Mouse (Mus musculus): Measurements from ENCODE around the gene Gjc2. TPM values are rescaled to one million over a fixed set of nuclear protein-coding genes. Genes with fewer than 3 reads are reported as not detected.

Gene Gjc2
- polyA plus RNA-seq (2015; fragmentation: Nextera tagmentation; extraction: Ambion mirVana) = 0.14 and 0.17 TPM in 2 replicates

GRCm38 (mm10) chr11:59182864-59183331 is at the start of gene Gjc2:
Gjc2 (minus strand) TSS chr11:59183213.
- 0 out of 2 replicates have a peak within 1 kb of the TSS, but pooled peaks have one; percentile 39 for H3K9ac ChIP-seq

GRCm38 (mm10) chr11:59232797-59233196 is 49.8 kb upstream of the Gjc2 start:
- ATAC-seq (ENCODE audit: low FRiP score) = no peak
- H3K4me3 ChIP-seq = no peak overlapping the region
- no peak overlapping the region for H3K9ac ChIP-seq
- H3K27ac ChIP-seq = no peak overlapping the region
- no peak overlapping the region for H3K4me2 ChIP-seq
- peaks cover 7% of the 10 kb centered on the region for H3K4me1 ChIP-seq (replicated peaks)
- 63% methylated on average over 2 of the region's 2 CpGs for WGBS
- no peaks in the 10 kb centered on the region for H3K9me3 ChIP-seq
- H3K36me3 ChIP-seq = no peaks in the 10 kb centered on the region
- 0 out of 2 replicates have a peak, but pooled peaks cover 7% of the 10 kb centered on the region for H3K27me3 ChIP-seq

More at GRCm38 (mm10) chr11:59182864-59183331, at the start of gene Gjc2:
- Histone ChIP-seq H3K4me1 (replicated peaks) (peaks cover 4% of the 10 kb centered on the region; the same call in 1 of the 2 replicates), H3K4me2 (no peak within 1 kb of the TSS), H3K9me3 (no peaks in the 10 kb centered on the region), H3K27me3 (peaks cover 31% of the 10 kb centered on the region), H3K4me3 (no peak within 1 kb of the TSS), H3K36me3 (peaks cover 46% of the 10 kb centered on the region), H3K27ac (no peak within 1 kb of the TSS)
- ATAC-seq (ENCODE audit: low FRiP score) = no peak
- 53% methylated on average over 3 of the region's 3 CpGs for WGBS

- no peak overlapping the region for H3K9ac ChIP-seq
- WGBS = 21% methylated on average over 7 of the region's 7 CpGs
- H3K4me1 ChIP-seq (replicated peaks) = peaks cover 28% of the 10 kb centered on the region
- ATAC-seq (ENCODE audit: low FRiP score) = no peak
- no peak overlapping the region for H3K4me2 ChIP-seq
- H3K4me3 ChIP-seq = no peak overlapping the region
- H3K27ac ChIP-seq = no peak overlapping the region
- no peaks in the 10 kb centered on the region for H3K36me3 ChIP-seq
- H3K9me3 ChIP-seq = no peaks in the 10 kb centered on the region
- H3K27me3 ChIP-seq = 0 out of 2 replicates have a peak, but pooled peaks cover 2% of the 10 kb centered on the region
These were observed 47.2 kb upstream of the Gjc2 start for GRCm38 (mm10) chr11:59230144-59230760.

DNA sequence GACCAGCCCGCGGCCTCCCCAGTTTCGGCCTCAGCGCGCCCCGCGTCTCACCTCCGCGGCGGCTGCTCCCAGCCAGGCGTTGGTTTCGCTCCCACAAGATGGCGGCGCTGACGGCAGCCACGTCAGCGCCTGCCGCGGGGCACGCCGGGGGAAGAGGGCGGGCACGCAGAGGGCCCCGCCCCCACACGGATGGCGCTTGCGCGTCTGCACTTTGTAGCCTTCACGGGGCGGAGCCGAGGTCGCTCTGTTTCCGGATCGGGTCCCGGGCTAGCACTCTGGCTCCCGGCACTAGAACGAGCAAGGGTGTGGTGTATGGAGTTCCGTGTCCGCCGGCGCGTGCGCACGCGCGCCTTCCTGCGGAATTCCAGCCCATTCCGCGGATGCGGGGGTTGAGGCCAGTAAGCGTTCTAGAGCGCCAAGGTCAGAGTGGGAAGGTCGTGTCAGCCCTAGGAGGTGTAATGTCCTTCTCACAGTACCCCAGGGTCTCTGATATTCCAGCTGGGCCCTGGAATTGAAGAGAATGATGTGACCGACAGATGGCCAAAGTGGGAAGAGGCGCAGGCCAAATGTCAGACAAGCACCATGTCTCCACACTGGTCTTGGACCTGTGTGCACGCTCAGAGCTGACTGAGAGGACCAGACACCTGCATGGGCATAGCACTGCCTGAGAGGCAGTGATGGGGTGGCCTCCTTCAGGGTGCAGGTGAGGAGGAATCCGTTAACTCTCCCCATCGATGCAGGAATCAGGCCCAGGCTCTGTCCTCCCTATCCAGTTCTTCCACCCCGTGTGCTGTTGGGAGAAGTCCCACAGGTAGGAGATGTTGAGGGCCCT is 45.3 kb upstream of the Gjc2 start, which contains the start of gene Arf1:
Gene Arf1 (minus strand): TSS at position 149 of the 832 bp plus-strand sequence.
- peak; percentile 94 for ATAC-seq (ENCODE audit: low FRiP score)
- Histone ChIP-seq H3K4me2 (peak within 1 kb of the TSS; percentile 95), H3K9me3 (no peaks in the 10 kb centered on the region), H3K27me3 (no peaks in the 10 kb centered on the region), H3K9ac (peak within 1 kb of the TSS; percentile 99), H3K27ac (peak within 1 kb of the TSS; percentile 97), H3K4me3 (peak within 1 kb of the TSS; percentile 96), H3K4me1 (replicated peaks) (peaks cover 46% of the 10 kb centered on the region), H3K36me3 (no peaks in the 10 kb centered on the region)
- WGBS = 6% methylated on average over 59 of the region's 59 CpGs

DNA sequence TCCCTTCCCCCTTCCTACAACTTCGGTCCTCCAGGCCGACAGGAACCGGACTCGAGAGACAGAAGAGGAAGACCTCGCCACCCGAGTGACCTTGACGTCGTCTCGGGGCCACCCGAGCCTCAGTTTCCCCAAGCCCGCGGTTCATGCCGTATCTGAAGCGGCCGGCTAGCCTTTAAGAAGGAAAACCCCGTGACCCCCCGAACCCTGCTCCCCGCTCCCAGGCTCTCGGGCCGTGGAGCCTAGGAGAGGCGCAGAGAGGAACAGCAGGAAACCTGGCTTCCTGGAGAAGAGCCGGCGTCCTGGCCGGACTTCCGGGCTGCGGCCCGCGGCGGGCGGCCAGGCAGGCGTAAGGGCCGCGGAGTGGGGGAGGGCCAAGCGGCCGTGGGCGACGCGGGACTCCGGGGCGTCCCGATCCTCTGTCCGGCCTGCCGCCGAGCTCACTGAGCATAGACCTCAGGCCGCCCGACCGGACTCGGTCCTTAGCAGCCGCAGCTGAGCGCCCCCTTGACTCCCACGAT is 44.6 kb upstream of the Gjc2 start:
- H3K9ac ChIP-seq = peak overlapping the region; percentile 99
- whole genome bisulfite sequencing = under 1% methylated on average over 50 of the region's 51 CpGs

GRCm38 (mm10) chr11:59226787-59227603 is 44.0 kb upstream of the Gjc2 start:
- Histone ChIP-seq H3K27me3 (no peaks in the 10 kb centered on the region), H3K4me2 (peak overlapping the region; percentile 95), H3K9me3 (no peaks in the 10 kb centered on the region), H3K4me3 (peak overlapping the region; percentile 96), H3K4me1 (replicated peaks) (peaks cover 56% of the 10 kb centered on the region), H3K36me3 (no peaks in the 10 kb centered on the region), H3K9ac (peak overlapping the region; percentile 99), H3K27ac (peak overlapping the region; percentile 97)
- WGBS = 5% methylated on average over 21 of the region's 21 CpGs
- ATAC-seq (ENCODE audit: low FRiP score) = no peak

More for the DNA sequence above, 44.6 kb upstream of the Gjc2 start:
- H3K4me3 ChIP-seq = peak overlapping the region; percentile 96
- H3K4me2 ChIP-seq = peak overlapping the region; percentile 95
- no peaks in the 10 kb centered on the region for H3K36me3 ChIP-seq
- H3K27ac ChIP-seq = peak overlapping the region; percentile 97
- H3K9me3 ChIP-seq = no peaks in the 10 kb centered on the region
- no peaks in the 10 kb centered on the region for H3K27me3 ChIP-seq
- peak; percentile 86 for ATAC-seq (ENCODE audit: low FRiP score)
- peaks cover 51% of the 10 kb centered on the region for H3K4me1 ChIP-seq (replicated peaks)

GRCm38 (mm10) chr11:59226251-59226650 is 43.2 kb upstream of the Gjc2 start:
- Histone ChIP-seq H3K4me2 (peak overlapping the region; percentile 95), H3K9me3 (no peaks in the 10 kb centered on the region), H3K36me3 (no peaks in the 10 kb centered on the region), H3K27me3 (no peaks in the 10 kb centered on the region), H3K27ac (no peak overlapping the region), H3K4me3 (peak overlapping the region; percentile 96), H3K9ac (peak overlapping the region; percentile 99), H3K4me1 (replicated peaks) (peaks cover 63% of the 10 kb centered on the region)
- ATAC-seq (ENCODE audit: low FRiP score) = no peak
- WGBS = 59% methylated on average over 3 of the region's 3 CpGs

- Histone ChIP-seq H3K27ac (no peak overlapping the region), H3K9ac (0 out of 2 replicates have a peak overlapping the region, but pooled peaks have one; percentile 3), H3K36me3 (peaks cover 6% of the 10 kb centered on the region; the same call in 1 of the 2 replicates), H3K27me3 (no peaks in the 10 kb centered on the region), H3K4me2 (peak overlapping the region; percentile 95), H3K4me1 (replicated peaks) (peaks cover 67% of the 10 kb centered on the region), H3K4me3 (no peak overlapping the region; the same call in 1 of the 2 replicates), H3K9me3 (no peaks in the 10 kb centered on the region)
- ATAC-seq (ENCODE audit: low FRiP score) = no peak
- WGBS = 88% methylated on average over 2 of the region's 2 CpGs
These were observed 42.2 kb upstream of the Gjc2 start for GRCm38 (mm10) chr11:59225167-59225566.

GRCm38 (mm10) chr11:59224470-59224869 is 41.5 kb upstream of the Gjc2 start:
- H3K4me1 ChIP-seq (replicated peaks) = peaks cover 67% of the 10 kb centered on the region
- no peak overlapping the region for H3K4me3 ChIP-seq
- 76% methylated on average over 2 of the region's 2 CpGs for WGBS
- H3K9ac ChIP-seq = no peak overlapping the region
- no peak overlapping the region for H3K27ac ChIP-seq
- H3K36me3 ChIP-seq = peaks cover 11% of the 10 kb centered on the region
- no peak overlapping the region for H3K4me2 ChIP-seq
- no peaks in the 10 kb centered on the region for H3K9me3 ChIP-seq
- no peaks in the 10 kb centered on the region for H3K27me3 ChIP-seq
- ATAC-seq (ENCODE audit: low FRiP score) = no peak

- H3K4me1 ChIP-seq (replicated peaks) = peaks cover 67% of the 10 kb centered on the region
- 97% methylated on average over 3 of the region's 3 CpGs for WGBS
- no peak overlapping the region for H3K9ac ChIP-seq
- H3K4me3 ChIP-seq = no peak overlapping the region
- H3K27ac ChIP-seq = no peak overlapping the region
- H3K36me3 ChIP-seq = peaks cover 12% of the 10 kb centered on the region
- no peaks in the 10 kb centered on the region for H3K27me3 ChIP-seq
- H3K9me3 ChIP-seq = no peaks in the 10 kb centered on the region
- no peak for ATAC-seq (ENCODE audit: low FRiP score)
- no peak overlapping the region for H3K4me2 ChIP-seq
These were observed 41.0 kb upstream of the Gjc2 start for GRCm38 (mm10) chr11:59224025-59224424.

- no peaks in the 10 kb centered on the region for H3K9me3 ChIP-seq
- no peak overlapping the region for H3K9ac ChIP-seq
- H3K27me3 ChIP-seq = no peaks in the 10 kb centered on the region
- no peak overlapping the region for H3K4me2 ChIP-seq
- H3K4me3 ChIP-seq = no peak overlapping the region
- ATAC-seq (ENCODE audit: low FRiP score) = no peak
- peaks cover 60% of the 10 kb centered on the region for H3K4me1 ChIP-seq (replicated peaks)
- WGBS = 94% methylated on average over 4 of the region's 4 CpGs
- peaks cover 12% of the 10 kb centered on the region for H3K36me3 ChIP-seq
- H3K27ac ChIP-seq = no peak overlapping the region
These were observed 39.3 kb upstream of the Gjc2 start for GRCm38 (mm10) chr11:59222306-59222705.

Data from hindbrain, embryonic 13.5 days (tissue).